Mouse (Mus musculus) intestine, embryonic 14.5 days (tissue): ENCODE results near the gene Slc35c1. TPM values are rescaled to one million over a fixed set of nuclear protein-coding genes. Genes with fewer than 3 reads are reported as not detected.
A peak's percentile ranks its signal among the peaks of the same experiment; 100 is the strongest.

Experiments
- ATAC-seq: fragments of 200-750 bp; cut with Nextera tagmentation; replicated peaks from 2 replicates; pipeline ENCODE4 v1.8.0; 2017; ENCODE audit warnings: low read depth, moderate number of reproducible peaks, moderate TSS enrichment, moderate library complexity; ENCODE audit not compliant: low FRiP score, low TSS enrichment
- DNase-seq: peaks from one replicate; pipeline ENCODE4 v3.0.0-alpha.2; 2018; ENCODE audit warnings: low spot score
- H3K27ac ChIP-seq: fragments of 300-500 bp; sonication (generic); 2 replicates; pipeline ENCODE4 v1.5.1; 2014; ENCODE audit warnings: low read depth, mild to moderate bottlenecking, control low read depth
- H3K27me3 ChIP-seq: fragments of 300-500 bp; sonication (generic); replicated peaks from 2 replicates; pipeline ENCODE4 v1.6.1; 2014; ENCODE audit warnings: low read length, control low read depth; ENCODE audit not compliant: control insufficient read depth, insufficient read depth
- H3K36me3 ChIP-seq: fragments of 300-500 bp; sonication (generic); 2 replicates; pipeline ENCODE4 v1.6.1; 2014; ENCODE audit warnings: low read length, control low read depth; ENCODE audit not compliant: control insufficient read depth, insufficient read depth
- H3K4me1 ChIP-seq: fragments of 300-500 bp; sonication (generic); replicated peaks from 2 replicates; pipeline ENCODE4 v1.6.1; 2014; ENCODE audit warnings: low read length, control low read depth, mixed read lengths; ENCODE audit not compliant: control insufficient read depth, insufficient read depth
- H3K4me2 ChIP-seq: fragments of 300-500 bp; sonication (generic); 2 replicates; pipeline ENCODE4 v1.6.1; 2014; ENCODE audit warnings: low read length
- H3K4me3 ChIP-seq: fragments of 300-500 bp; sonication (generic); 2 replicates; pipeline ENCODE4 v1.5.1; 2014; ENCODE audit warnings: low read depth, low read length, control low read depth, mixed read lengths
- H3K9ac ChIP-seq: fragments of 300-500 bp; sonication (generic); 2 replicates; pipeline ENCODE4 v1.6.1; 2014; ENCODE audit warnings: mild to moderate bottlenecking, low read length
- H3K9me3 ChIP-seq: fragments of 300-500 bp; sonication (generic); 2 replicates; pipeline ENCODE4 v1.6.1; 2016; ENCODE audit warnings: low read length, control low read depth; ENCODE audit not compliant: control insufficient read depth
- WGBS: fragments of 180-500 bp; shearing (Covaris S2); extraction: QIAGEN DNeasy Blood & Tissue Kit; methylation state at CpG from one replicate; pipeline ENCODE4 v1.1.7; 2014; 5-methylcytosine and 5-hydroxymethylcytosine counted together
- polyA plus RNA-seq: library from polyadenylated mRNA; unstranded; fragments of >200 nt; fragmentation: Nextera tagmentation; extraction: Ambion mirVana; gene quantifications from 2 replicates; pipeline ENCODE4 v1.2.1, GENCODE M21; 2014

Slc35c1 gene
- polyA plus RNA-seq, 1 experiment from 2014 or later: 30.2 TPM

GRCm38 (mm10) chr2:92447121-92447740 is 13.1 kb downstream of the Slc35c1 start:
- no peak overlapping the region for H3K4me2 ChIP-seq
- no peak overlapping the region for H3K27ac ChIP-seq
- H3K36me3 ChIP-seq: 0 out of 2 replicates have a peak, but pooled peaks cover under 1% of the 10 kb centered on the region
- DNase-seq: no peak
- no peak for ATAC-seq
- H3K4me3 ChIP-seq: no peak overlapping the region
- 73% methylated on average over 7 of the region's 7 CpGs for WGBS
- no peaks in the 10 kb centered on the region for H3K9me3 ChIP-seq
- H3K9ac ChIP-seq: no peak overlapping the region
- H3K4me1 ChIP-seq: no peaks in the 10 kb centered on the region
- no peaks in the 10 kb centered on the region for H3K27me3 ChIP-seq

- WGBS: 86% methylated on average over 8 of the region's 8 CpGs
- ATAC-seq: no peak
Measured at GRCm38 (mm10) chr2:92446656-92447055, 13.7 kb downstream of the Slc35c1 start.

GRCm38 (mm10) chr2:92445890-92446289 is 14.4 kb downstream of the Slc35c1 start:
- H3K36me3 ChIP-seq: no peaks in the 10 kb centered on the region
- H3K27me3 ChIP-seq: no peaks in the 10 kb centered on the region
- no peak for ATAC-seq
- no peaks in the 10 kb centered on the region for H3K9me3 ChIP-seq
- no peak for DNase-seq
- H3K9ac ChIP-seq: no peak overlapping the region
- no peaks in the 10 kb centered on the region for H3K4me1 ChIP-seq
- H3K27ac ChIP-seq: no peak overlapping the region
- H3K4me2 ChIP-seq: no peak overlapping the region
- 39% methylated on average over 9 of the region's 9 CpGs for WGBS
- no peak overlapping the region for H3K4me3 ChIP-seq

More at GRCm38 (mm10) chr2:92446656-92447055, 13.7 kb downstream of the Slc35c1 start:
- Histone ChIP-seq H3K4me1 (no peaks in the 10 kb centered on the region), H3K27me3 (no peaks in the 10 kb centered on the region), H3K9me3 (no peaks in the 10 kb centered on the region), H3K27ac (no peak overlapping the region), H3K4me2 (no peak overlapping the region), H3K9ac (no peak overlapping the region), H3K36me3 (no peaks in the 10 kb centered on the region), H3K4me3 (no peak overlapping the region)
- no peak for DNase-seq

GRCm38 (mm10) chr2:92444376-92444775 is 16.0 kb downstream of the Slc35c1 start:
- H3K4me2 ChIP-seq: no peak overlapping the region
- no peaks in the 10 kb centered on the region for H3K27me3 ChIP-seq
- DNase-seq: no peak
- WGBS: 51% methylated on average over 4 of the region's 4 CpGs
- H3K36me3 ChIP-seq: no peaks in the 10 kb centered on the region
- ATAC-seq: no peak
- H3K4me1 ChIP-seq: no peaks in the 10 kb centered on the region
- H3K4me3 ChIP-seq: no peak overlapping the region
- no peaks in the 10 kb centered on the region for H3K9me3 ChIP-seq
- no peak overlapping the region for H3K9ac ChIP-seq
- no peak overlapping the region for H3K27ac ChIP-seq

GRCm38 (mm10) chr2:92443313-92443712 is 17.0 kb downstream of the Slc35c1 start:
- ATAC-seq: no peak
- H3K36me3 ChIP-seq: no peaks in the 10 kb centered on the region

GRCm38 (mm10) chr2:92442419-92443001 is 17.8 kb downstream of the Slc35c1 start:
- Histone ChIP-seq H3K4me2 (no peak overlapping the region), H3K36me3 (no peaks in the 10 kb centered on the region), H3K4me1 (no peaks in the 10 kb centered on the region), H3K27ac (no peak overlapping the region), H3K9ac (no peak overlapping the region), H3K9me3 (no peaks in the 10 kb centered on the region), H3K27me3 (no peaks in the 10 kb centered on the region), H3K4me3 (no peak overlapping the region)
- 79% methylated on average over 12 of the region's 12 CpGs for WGBS
- DNase-seq: no peak
- ATAC-seq: no peak

More at GRCm38 (mm10) chr2:92443313-92443712, 17.0 kb downstream of the Slc35c1 start:
- H3K4me1 ChIP-seq: no peaks in the 10 kb centered on the region
- no peak overlapping the region for H3K27ac ChIP-seq
- H3K27me3 ChIP-seq: no peaks in the 10 kb centered on the region
- no peak for DNase-seq
- H3K4me2 ChIP-seq: no peak overlapping the region
- H3K9me3 ChIP-seq: no peaks in the 10 kb centered on the region
- H3K4me3 ChIP-seq: no peak overlapping the region
- H3K9ac ChIP-seq: no peak overlapping the region
- WGBS: 77% methylated on average over 4 of the region's 4 CpGs

GRCm38 (mm10) chr2:92440432-92440831 is 19.9 kb downstream of the Slc35c1 start:
- WGBS: 46% methylated on average over 6 of the region's 6 CpGs
- DNase-seq: no peak
- Histone ChIP-seq H3K9ac (no peak overlapping the region), H3K4me3 (no peak overlapping the region), H3K4me1 (no peaks in the 10 kb centered on the region), H3K36me3 (no peaks in the 10 kb centered on the region), H3K9me3 (no peaks in the 10 kb centered on the region), H3K27me3 (no peaks in the 10 kb centered on the region), H3K4me2 (no peak overlapping the region), H3K27ac (no peak overlapping the region)
- no peak for ATAC-seq

GRCm38 (mm10) chr2:92438567-92438966 is 21.8 kb downstream of the Slc35c1 start:
- H3K4me3 ChIP-seq: no peak overlapping the region
- 66% methylated on average over 3 of the region's 3 CpGs for WGBS
- peaks cover 3% of the 10 kb centered on the region; the same call in 1 of the 2 replicates for H3K4me1 ChIP-seq
- no peak for DNase-seq
- no peaks in the 10 kb centered on the region for H3K9me3 ChIP-seq
- H3K4me2 ChIP-seq: no peak overlapping the region
- no peaks in the 10 kb centered on the region for H3K36me3 ChIP-seq
- H3K27ac ChIP-seq: no peak overlapping the region
- no peak overlapping the region for H3K9ac ChIP-seq
- ATAC-seq: no peak
- H3K27me3 ChIP-seq: no peaks in the 10 kb centered on the region; the same call in 1 of the 2 replicates

- ATAC-seq (no peak), DNase-seq (peak; percentile 91)
- no peak overlapping the region for H3K4me3 ChIP-seq
- H3K4me1 ChIP-seq: peaks cover 6% of the 10 kb centered on the region
- no peak overlapping the region for H3K27ac ChIP-seq
- 0 out of 2 replicates have a peak overlapping the region, but pooled peaks have one; percentile 13 for H3K4me2 ChIP-seq
- H3K9me3 ChIP-seq: no peaks in the 10 kb centered on the region
- H3K27me3 ChIP-seq: no peaks in the 10 kb centered on the region; the same call in 1 of the 2 replicates
- no peaks in the 10 kb centered on the region for H3K36me3 ChIP-seq
- WGBS: under 1% methylated on average over 5 of the region's 5 CpGs
- no peak overlapping the region for H3K9ac ChIP-seq
Measured at GRCm38 (mm10) chr2:92437875-92438274, 22.5 kb downstream of the Slc35c1 start.
